Mouse (Mus musculus) thymus, adult 2 months (tissue): Measurements from ENCODE around the gene Gfy.

Experiments
- CTCF ChIP-seq: fragments of 200-500 bp; IDR thresholded peaks from 2 replicates; pipeline ENCODE4 v1.5.1; 2012; ENCODE audit warnings: mild to moderate bottlenecking, control low read depth, low read length, moderate library complexity, borderline replicate concordance; ENCODE audit not compliant: control insufficient read depth, poor library complexity, insufficient read depth; ENCODE audit errors: extremely low read depth
- POLR2A ChIP-seq: fragments of 200-500 bp; IDR thresholded peaks from 2 replicates; pipeline ENCODE4 v1.6.1; 2012; ENCODE audit warnings: mild to moderate bottlenecking, low read length, control low read depth, moderate library complexity; ENCODE audit not compliant: control insufficient read depth, poor library complexity, insufficient read depth; ENCODE audit errors: extremely low read depth

DNA sequence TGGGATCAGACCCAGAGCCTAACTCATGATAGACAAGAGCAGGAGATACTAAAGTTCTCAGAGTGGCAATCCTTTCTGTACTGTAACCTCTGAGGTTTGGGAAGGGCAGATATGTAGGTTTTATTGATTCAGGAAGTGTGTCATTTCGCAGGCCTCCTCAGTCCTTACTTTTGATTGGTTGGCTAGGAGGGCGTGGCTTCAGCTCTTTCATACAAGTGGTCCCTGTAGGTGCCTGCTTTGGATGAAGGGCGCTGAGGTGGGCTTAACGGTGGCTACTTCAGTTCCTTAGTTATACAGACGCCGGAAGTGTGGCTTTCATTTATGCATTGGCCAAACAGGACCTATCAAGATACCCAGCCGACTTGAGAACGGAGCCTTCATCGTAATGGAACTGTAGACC is 23.8 kb downstream of the Gfy start:
- no peak for TF ChIP-seq POLR2A
- no peak for TF ChIP-seq CTCF
